Mouse (Mus musculus) ES-E14 (cell line): ENCODE data around the gene Rbfox3.

Source experiments
- CHD2 ChIP-seq: IDR thresholded peaks from 2 replicates; pipeline ENCODE4 v1.6.1; 2014; ENCODE audit warnings: mild to moderate bottlenecking, low read depth, low read length, inconsistent platforms
- ZC3H11A ChIP-seq: IDR thresholded peaks from 2 replicates; pipeline ENCODE4 v1.6.1; 2012; ENCODE audit warnings: low read depth, mild to moderate bottlenecking, inconsistent platforms, low read length, borderline replicate concordance

GRCm38 (mm10) chr11:118760296-118760988 lies 151.0 kb downstream of the Rbfox3 start:
- no peak for TF ChIP-seq CHD2
- TF ChIP-seq ZC3H11A = no peak
